Comparison of ENCODE assay signal across 9 mouse cellular contexts in genomic region chr5:132633198-132633884, GRCm38 (mm10).
DNase-seq lines count a peak whose midpoint lies in the region; ATAC-seq and TF ChIP-seq lines count a peak whose summit lies in the region.
"Had no signal": no experiment of that assay in that cellular context is flagged by ENCODE, and none has a peak within 500 bp of the region (broad histone marks: within the 10 kb centered on the region; RNA-seq: fewer than 3 reads in every experiment).

No protein-coding gene starts in this region.

- H3K4me2 ChIP-seq in kidney, postnatal 0 days (ENCODE audit: low read length), result no peak overlapping the region

- H3K27ac ChIP-seq in kidney, postnatal 0 days, result no peak overlapping the region
- H3K27ac ChIP-seq: stomach, postnatal 0 days had no signal

- TF ChIP-seq CTCF in kidney, postnatal 0 days (IDR thresholded peaks at IDR 0.05; ENCODE audit: low read depth), result no peak

- DNase-seq in adrenal gland, adult 2 months, result peak; percentile 9
- DNase-seq in adrenal gland, adult 18-20 months (ENCODE audit: low spot score in 2 of 2), result no peak
- peak; percentile 10 for DNase-seq in kidney, postnatal 0 days (ENCODE audit: low spot score)
- no peak for DNase-seq in kidney, adult 18-20 months
- DNase-seq in right cerebral cortex, postnatal 4 days, result peak; percentile 23
- no peak for DNase-seq in right cerebral cortex, postnatal 14 days
- DNase-seq in frontal cortex, postnatal 36 days (ENCODE audit: low spot score in 2 of 2), result no peak
- DNase-seq in cerebellum, adult 11 months, result no peak

- H3K36me3 ChIP-seq in kidney, postnatal 0 days (ENCODE audit: insufficient read depth, low read length), result no peaks in the 10 kb centered on the region

- ATAC-seq in kidney, postnatal 0 days (replicated peaks; ENCODE audit: low FRiP score, low read depth), result no peak

- H3K27me3 ChIP-seq in kidney, postnatal 0 days (ENCODE audit: insufficient read depth, low read length), result no peaks in the 10 kb centered on the region

- H3K4me3 ChIP-seq in kidney, postnatal 0 days (replicated peaks; ENCODE audit: low read depth, low read length), result no peak overlapping the region

- WGBS in kidney, postnatal 0 days, result 31% methylated on average over 5 of the region's 5 CpGs

- no peak overlapping the region for H3K9ac ChIP-seq in kidney, postnatal 0 days (ENCODE audit: low read depth, low read length)

- H3K4me1 ChIP-seq in kidney, postnatal 0 days (replicated peaks; ENCODE audit: insufficient read depth, low read length), result no peaks in the 10 kb centered on the region

- H3K9me3 ChIP-seq in kidney, postnatal 0 days (replicated peaks; ENCODE audit: low read length), result no peaks in the 10 kb centered on the region

Comparison
In these comparisons a context has a peak if more than half of its experiments do, and no peak if none do; other contexts are left out.
1. DNase-seq: peak in adrenal gland, adult 2 months (single experiment), kidney, postnatal 0 days (single experiment) and right cerebral cortex, postnatal 4 days (single experiment); none in adrenal gland, adult 18-20 months (0 of 2), kidney, adult 18-20 months (single experiment), right cerebral cortex, postnatal 14 days (single experiment), frontal cortex, postnatal 36 days (0 of 2) and cerebellum, adult 11 months (single experiment).